Mouse (Mus musculus): ENCODE results near the gene Dll1.

Gene Dll1

DNA sequence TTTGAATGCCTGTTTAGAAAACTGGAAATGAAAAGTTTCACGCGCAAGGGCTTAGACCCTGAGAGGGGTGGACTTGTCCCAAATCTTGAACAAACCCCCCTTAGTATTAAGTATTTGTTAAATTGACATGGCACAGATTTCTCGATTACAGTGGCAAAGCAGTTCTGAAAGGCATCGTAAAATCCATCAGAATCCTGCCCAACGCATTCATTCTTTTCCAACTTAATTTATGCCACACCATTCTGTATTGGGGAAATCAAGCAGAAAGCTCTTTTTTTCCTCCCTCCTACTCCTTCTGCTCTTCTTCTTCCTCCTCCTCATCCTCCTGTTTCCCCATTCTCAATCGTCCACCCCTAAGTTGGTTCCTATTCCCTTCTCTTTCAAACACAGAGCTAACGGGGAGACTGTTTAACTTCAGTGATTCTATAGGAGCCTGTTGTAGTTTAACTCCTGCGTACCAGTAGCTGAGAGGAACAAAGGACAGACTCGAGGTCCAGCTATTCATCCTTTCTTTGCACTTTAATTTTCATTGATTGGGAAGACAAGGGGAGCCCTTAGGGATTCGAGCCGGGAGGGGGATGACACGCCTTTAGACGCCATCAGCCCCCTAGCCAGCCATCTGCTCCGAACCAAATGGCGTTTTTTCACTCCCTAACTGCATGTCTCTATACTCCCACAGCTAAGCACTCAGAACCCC is 1.9 kb upstream of the Dll1 start:
- DNase-seq (ENCODE audit: low spot score in 2 of 2): peak in 1 of 2 experiments; percentile 26

DNA sequence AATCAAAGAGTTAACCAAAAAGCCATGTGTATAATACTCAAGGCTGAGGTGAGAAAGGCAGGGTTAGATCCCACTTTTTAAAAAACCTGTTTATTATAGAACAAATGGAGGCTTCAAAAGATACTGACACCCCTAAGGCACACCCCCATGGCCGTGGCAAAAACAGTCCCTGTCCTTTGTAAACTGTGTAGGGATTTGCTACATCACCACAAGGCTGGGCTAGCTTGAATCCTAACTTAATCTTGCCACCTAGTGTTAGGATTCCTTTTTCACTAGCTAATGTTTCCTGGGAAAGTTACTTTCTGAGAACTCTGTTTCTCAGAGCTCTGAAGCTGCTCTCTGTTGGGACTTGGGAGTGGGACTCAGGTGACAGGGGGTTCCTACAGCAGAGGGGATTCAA is 1.2 kb upstream of the Dll1 start:
- peak in 1 of 2 experiments; percentile 42 for DNase-seq (ENCODE audit: low spot score in 2 of 2)

DNA sequence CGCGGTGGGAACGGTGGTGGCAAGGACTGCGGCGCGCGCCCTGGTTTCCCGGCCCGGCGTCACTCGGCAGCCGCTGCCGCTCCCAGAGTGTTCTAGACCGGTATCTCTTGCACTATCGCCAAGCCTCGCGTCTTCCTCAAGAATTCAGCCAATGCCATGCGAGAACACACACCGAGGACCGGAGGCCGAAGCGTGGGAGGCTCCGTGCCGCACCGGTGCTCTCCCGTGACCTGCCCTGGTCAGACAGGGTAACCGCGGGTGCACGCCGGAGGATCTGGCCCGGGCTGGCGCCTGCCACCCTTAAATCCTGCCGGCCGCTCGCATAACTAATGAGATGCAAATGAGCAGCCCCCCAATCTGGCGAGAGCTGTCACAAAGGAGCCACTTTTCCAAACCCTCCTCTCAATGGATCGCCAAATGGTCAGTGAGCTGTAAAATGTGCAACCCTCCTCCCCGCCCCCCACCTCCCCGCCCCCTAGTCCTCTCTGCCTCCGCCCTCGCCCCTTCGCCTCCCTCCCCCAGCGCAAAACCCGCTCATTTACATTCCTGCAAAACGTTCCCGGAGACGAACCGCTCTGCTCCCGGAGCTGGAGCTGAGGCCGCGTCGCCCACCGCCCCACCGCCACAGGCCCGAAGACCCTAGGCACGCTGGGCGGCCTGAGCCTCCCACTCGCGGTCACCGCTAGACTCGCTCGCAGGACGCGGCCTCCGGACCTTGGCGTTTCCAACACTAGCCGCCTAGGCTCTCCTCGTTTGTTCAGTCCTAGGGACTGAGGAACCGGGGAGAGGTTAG is 775 bp downstream of the Dll1 start:
- DNase-seq (ENCODE audit: low spot score in 2 of 2): peak; percentile 51 to 75

DNA sequence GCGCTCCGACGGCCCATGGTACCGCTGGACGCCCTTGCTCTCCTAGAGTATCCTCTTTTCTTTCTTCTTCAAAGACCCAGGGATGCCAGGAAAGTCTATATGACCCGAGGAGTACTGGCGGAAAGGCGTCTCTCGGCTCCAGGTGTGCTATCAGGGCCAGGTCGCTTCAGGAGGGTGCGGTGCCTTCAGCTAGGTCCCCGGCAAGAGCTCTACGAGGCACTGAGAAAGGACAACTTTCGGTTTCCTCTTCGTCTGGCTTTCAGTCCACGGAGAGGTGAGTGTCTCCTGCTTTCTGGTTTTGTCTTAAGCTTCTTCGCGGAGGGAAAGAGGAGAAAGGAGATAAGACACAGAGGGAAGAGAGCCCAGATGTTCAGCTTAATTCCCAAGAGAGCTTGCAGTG is 1.4 kb downstream of the Dll1 start:
- peak in 1 of 2 experiments; percentile 59 for DNase-seq (ENCODE audit: low spot score in 2 of 2)

DNA sequence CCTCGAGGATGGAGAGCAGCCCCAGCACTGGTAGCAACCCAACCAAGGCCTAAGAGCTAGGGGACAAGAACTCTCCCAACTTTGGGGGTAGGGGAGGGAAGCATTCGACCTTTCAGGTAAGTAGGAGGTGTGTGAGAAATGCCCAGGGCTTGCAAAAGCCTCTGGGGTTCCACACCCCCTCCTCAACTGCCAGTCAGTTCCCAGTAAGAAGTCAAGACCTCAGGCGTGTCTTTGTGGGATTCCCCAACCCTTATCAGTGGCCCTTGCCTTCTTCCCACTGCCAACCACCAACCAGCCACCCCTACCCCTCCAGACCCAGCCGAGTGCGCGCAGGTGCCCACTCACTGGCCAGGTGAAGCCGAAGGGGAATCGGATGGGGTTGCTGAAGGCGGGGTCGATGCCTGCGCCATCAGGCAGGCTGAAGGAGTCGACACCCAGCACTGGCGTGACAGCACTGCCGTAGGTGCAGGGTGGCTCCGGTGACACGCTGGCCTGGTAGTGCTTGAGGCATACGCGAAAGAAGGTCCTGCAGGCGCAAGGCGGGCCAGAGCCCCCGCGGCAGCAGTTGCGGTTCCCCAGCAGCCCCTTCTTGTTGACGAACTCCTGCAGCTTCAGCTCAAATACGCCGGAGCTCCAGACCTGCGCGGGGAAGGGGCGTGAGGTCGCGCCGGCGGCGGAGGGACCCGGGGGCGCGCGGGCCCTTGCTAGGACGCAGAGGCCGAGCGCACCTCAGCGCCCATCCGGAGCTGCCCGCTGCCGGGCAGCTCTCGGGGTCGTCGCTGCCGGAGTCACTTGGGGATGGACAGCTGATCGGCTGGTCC is 2.1 kb downstream of the Dll1 start:
- peak in 1 of 2 experiments; percentile 63 for DNase-seq (ENCODE audit: low spot score in 2 of 2)

DNA sequence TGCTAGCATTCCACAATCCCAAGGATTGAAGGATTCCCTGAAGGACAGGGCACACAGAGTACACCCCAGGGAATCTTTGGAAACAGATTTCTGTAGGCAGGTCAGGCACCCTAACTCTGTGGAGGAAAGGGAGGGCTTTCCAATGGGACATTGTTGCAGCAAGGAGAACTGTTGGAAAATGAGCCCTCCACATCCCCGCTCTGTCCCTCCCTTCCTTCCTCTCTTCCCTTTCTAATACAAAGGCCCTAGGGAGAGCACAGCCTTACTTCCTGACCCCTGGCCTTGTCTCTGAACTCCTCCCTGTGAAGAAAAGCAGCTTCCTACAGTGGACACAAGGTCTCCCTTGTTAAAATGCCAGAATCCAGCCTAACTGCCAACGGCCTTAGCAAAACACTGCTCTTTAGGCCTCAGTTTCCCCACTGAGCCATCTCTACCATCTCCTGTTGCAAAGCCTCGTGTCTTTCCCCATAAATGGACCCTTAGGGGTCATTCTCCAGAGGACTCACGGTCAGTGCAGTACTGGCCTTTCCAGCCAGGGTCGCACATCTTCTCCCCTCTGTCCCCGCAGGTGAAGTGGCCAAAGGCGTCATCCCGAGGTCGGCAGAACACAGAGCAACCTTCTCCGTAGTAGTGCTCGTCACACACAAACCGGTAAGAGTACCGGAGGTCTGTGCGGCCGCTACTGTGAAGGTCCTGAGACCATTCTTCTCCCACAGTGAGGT is 3.6 kb downstream of the Dll1 start:
- peak in 1 of 2 experiments; percentile 43 for DNase-seq (ENCODE audit: low spot score in 2 of 2)

DNA sequence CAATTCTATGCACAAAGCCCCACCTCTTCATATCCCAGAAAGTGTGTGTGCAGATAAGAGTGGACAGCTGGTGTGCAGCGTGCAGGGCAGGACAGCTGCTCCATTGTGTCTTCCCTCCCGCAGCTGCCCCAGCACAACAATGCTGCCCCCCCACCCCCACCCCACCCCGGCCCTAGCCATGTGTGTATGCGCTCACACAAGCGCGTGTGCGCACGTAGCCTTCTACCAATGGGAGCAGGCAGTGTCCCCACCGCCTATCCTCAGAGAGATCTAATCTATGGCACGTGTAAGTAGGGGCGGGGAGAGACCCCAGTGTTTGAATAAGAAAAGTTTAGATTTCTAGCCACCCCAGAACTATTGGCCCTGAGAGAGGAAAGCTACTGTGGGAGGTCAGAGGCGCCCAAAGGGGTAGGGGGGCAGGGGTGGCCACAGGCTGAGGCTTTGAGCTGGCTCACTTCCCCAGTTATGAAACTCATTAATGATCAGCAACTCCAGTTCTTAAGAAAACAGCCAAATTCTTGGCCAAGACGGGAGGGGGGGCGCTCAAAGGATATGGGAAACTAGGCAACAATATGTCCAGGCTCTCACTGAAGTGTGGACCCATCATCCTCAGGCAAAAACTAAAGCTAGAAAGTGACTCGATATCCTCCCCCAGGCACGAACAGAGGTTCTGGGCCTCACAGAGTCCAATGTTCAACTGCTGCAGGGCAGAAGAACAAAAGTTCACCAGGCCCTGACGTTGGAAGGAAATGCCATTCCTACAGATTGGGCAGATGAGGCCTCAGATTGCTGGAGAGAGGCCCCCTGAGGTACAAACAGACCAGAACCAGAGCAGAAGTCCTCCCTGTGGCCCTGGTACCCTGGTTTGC is 4.5 kb downstream of the Dll1 start:
- DNase-seq (ENCODE audit: low spot score in 2 of 2): peak in 1 of 2 experiments; percentile 52

DNA sequence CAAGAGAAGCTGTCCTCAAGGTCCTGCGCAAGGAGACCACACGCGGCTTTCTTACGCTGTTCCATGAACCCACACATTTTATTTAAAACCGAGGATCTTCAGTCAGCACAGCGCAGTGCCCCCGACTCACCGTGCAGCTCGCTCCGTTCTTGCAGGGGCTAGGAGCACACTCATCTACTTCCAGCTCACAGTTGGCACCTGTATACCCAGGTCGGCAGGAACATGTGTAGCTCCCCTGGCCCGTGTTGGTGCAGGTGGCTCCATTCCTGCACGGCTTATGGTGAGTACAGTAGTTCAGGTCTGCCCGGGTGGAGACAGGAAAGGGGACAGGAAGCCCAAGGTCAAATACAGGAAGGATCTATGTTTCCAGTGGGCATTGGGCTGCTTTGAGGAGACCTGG is 6.3 kb downstream of the Dll1 start:
- DNase-seq (ENCODE audit: low spot score in 2 of 2): peak in 1 of 2 experiments; percentile 52

DNA sequence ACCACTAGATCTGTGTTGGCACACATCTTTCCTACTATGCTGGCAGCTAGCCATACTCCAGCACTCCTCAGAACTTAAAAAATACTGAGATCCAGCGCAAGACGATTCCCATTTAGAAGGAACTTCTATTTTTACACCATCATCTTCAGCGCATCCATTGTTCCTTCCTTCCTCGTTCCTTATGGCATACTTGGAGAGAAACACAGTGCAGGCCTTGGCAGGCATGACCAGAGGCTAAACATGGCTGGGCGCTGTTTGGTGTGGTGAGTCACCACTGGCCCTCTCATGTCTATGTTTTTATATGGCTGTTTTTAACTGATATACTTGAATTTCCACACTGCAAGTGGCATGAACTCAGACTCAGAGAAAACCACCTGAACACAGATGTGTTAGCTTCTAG is 11.0 kb downstream of the Dll1 start:
- no peak for DNase-seq (ENCODE audit: low spot score in 2 of 2)

DNA sequence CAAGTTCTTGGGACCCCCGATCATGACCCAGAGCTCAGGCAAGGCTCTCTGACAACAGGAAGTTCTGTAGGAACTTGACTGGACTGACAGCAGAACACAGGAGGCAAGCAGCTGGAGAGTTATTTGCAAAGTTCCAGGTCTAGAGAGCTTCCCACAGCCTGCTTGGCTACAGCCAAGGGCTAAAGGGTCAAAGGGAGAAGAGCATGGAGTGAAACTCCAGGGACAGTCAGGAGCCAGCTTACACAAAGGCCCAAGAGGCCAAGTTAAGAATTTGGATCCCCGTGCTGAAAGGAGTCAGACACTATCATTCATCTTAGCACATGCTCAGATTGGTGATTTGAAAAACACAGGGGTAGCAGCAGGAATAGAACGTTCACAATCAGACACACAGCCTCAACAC is 13.0 kb downstream of the Dll1 start:
- no peak for DNase-seq (ENCODE audit: low spot score in 2 of 2)

DNA sequence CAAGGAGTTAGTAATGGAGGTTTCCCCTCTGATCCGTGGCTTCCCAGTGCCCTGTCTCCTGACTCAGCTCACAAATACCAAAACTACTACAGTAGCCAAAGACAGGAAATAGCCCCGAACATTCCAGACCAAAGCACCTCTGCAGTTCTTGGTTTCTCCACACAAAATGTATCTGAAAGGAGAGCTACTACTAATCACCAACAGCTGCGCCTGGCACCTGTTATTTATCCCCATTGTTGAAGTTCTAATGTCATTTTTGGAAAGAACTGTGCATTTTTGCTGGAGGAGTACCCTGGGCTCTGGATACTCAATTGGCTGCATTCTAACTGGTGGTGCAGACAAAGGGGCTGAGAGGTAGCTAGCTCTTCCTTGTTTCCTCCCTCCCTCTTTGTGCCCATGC is 19.6 kb downstream of the Dll1 start:
- no peak for DNase-seq (ENCODE audit: low spot score in 2 of 2)

DNA sequence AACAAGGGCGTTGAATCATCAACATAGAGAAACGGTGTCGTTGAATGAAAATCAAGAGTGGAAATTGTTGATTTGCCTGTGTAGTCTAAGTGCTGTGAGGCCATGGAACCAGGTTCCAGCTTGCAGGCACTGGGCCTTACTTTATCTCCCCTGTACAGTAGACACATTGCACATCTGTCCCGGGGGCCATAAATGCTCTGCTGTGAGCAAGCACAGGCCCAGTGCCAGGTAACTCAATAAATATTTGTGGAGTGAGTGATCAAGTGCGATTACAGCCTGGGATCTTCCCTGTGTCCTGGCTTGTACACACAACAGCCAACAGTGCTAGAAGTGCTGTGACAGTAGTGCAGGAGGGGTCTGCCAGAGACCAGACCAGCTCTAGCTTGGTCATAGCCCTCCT is 20.1 kb downstream of the Dll1 start:
- no peak for DNase-seq (ENCODE audit: low spot score in 2 of 2)

DNA sequence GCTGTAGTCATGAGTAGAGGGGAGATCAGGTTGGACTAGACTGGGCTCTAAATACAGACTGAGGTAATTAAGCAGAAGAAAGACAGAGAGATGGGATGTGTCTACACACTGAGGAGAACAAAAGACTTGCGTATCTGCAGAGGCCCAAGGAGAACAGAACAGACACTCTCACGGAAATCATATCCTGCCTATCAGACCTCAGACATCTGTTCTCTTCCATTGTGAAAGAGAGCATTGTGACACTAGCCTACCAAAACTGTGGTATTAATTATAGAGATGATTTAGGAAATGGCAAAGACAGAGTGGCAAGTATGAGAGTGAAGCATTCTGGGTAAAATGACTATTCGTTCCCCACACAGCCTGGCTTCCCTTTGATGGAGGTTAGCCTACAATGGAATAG is 21.6 kb downstream of the Dll1 start:
- DNase-seq (ENCODE audit: low spot score in 2 of 2): no peak

DNA sequence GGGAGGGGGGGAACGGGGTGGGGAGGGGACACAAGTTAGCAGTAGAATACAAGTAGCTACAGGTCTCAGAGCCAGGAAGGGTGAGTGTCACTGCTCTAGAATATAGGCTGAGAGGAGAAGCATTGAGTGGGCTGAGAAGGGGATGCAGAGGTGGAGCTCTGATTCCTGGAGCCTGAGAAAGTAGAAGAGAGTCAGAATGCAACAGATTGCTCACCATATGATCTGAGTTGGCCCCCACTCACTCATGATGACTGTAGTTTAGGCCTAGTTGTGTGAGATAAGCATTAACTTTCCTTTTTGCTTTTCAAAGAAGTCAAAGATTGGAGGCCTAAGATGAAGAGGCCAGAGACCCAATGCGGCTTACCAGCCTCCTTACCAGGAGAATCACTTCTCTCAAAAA is 22.7 kb downstream of the Dll1 start:
- no peak for DNase-seq (ENCODE audit: low spot score in 2 of 2)

DNA sequence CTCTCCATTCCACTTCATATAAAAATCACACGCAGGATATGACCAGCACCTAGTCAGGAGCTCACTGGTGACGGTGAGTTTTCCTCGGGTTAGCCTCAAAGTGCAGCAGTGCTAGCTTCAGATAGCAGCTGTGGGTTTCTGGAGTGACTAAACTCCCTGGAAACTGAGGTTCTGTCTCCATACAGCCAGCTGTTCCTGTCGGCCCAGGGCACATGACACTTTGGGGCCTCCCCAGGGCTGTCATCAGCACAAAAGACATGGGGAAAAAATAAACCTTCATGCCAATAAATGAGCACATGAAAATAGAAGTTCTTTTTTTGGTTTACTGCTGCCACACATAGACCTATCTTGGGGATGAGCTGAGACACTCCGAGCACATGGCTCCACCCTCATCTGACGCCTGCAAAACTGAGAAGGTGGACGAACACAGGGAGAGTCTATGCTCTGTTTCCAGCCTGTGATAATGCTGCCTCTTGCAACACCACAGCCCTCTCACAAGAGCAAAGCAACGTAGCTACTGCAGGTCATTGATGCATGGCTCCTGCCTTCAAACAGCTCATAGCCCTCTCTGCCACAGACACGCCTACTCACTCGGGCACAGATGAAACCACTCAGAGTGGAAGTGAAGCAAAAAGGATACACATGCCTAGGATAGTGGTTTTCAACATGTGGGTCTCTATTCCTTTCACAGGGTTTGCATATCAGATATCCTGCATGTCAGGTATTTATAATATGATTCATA is 23.6 kb downstream of the Dll1 start:
- peak in 1 of 2 experiments; percentile 18 for DNase-seq (ENCODE audit: low spot score in 2 of 2)

DNA sequence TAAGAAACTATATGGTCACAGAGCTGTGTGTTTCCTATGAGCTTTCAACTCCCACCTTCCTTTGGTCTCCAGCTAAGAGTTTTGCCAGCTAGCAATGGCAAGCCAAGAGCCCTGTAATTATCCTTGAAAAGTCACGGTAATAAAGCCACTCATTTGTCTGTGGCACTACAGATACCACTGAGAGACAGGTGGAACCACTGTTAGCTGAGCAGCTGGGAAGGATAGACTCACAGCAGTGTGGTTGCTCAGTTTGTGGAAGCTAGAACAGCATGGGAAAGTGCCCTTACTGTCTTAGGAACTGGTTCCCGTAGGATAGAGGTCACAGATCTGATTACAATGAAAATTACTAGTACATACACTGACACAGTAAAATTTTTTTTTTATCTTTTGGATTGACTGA is 26.5 kb downstream of the Dll1 start:
- DNase-seq (ENCODE audit: low spot score in 2 of 2): no peak

DNA sequence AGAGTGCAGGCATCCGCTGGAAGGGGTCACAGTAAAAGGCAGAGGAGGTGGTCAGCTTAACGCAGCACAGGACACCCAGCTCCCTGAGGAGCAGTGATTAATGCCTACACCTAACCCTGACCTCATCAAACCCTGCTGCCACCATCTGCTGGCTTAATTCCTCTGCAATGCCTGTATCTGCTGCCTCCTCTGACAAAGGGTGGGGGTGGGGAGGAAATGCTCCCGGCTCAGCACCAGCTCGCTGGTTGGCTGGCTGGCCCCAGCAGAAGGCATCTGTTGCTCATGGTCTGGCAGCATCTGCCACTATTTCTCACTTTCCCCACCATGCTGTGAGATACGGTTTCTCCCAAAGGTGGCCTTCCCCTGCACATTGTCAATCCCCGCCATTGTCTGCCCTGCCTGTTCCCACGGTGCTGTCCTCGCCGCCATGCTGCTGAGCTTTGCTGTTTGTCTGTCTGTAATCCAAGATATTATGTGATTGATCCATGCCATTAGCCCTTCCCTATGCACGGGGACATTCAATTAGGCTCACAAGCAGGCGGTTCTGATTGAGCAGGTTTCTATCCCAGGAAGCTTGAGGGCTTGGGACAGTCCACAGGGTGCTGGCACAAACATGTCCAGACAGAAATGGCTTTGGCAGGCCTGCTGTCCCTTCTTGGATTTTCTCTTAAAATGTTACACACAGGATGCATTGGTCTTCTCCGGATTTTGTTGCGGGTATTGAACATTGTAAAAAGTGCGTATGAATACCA is 33.4 kb downstream of the Dll1 start:
- DNase-seq (ENCODE audit: low spot score in 2 of 2): no peak

DNA sequence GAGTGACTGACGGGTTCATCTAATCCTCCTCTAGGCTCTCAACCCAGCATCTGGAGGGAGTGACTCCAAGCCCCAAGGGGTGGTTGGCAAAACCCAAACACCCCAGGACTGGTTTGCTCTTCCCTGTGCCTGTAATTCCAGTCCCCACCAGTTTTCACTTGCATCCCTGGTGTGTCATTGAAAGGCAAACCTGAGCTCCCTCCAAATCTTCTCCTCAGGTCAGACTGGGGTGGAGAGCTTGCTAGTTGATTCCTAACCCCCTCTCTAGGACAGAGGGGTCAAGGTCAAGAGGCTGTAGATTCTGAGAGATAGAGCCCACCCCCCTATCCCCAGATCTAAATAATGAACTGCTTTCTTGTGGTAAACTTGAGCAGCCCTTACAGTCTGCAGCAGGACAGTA is 38.8 kb downstream of the Dll1 start:
- no peak for DNase-seq (ENCODE audit: low spot score in 2 of 2)

DNA sequence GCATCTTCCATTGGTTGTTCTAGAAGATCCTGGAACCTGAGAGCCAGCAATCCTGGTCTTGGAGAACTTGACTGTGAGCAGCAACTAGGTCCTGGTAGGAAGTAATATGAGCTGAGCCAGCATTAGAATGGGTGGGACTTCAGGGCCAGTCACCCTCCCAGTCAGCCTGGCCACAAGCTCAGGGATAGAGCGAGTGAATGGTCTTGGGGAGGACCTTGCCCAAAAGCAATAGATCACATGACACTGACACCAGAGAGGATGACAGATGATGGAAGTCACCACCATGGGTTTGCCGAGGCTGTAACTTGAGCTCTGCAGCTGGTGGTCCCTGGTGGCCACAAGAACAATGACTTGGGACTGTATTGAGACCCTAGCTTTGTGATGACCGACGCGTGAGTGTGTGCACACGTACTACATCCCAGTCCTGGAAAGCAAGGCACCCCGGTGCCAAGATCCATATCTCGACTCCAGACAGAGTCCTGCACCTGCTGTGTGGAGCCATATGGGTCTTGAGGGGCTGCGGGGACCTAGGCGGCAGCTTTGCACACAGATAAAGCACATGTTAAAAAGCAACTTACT is 46.8 kb downstream of the Dll1 start:
- no peak for DNase-seq (ENCODE audit: low spot score in 2 of 2)
